Mouse (Mus musculus) liver, embryonic 11.5 days (tissue): ENCODE measurements around the gene Wdpcp. TPM values are rescaled to one million over a fixed set of nuclear protein-coding genes. Genes with fewer than 3 reads are reported as not detected.

ENCODE experiments used
- ATAC-seq: fragments of 200-750 bp; cut with Nextera tagmentation; replicated peaks from 2 replicates; pipeline ENCODE4 v1.8.0; 2017; ENCODE audit warnings: moderate number of reproducible peaks, mild to moderate bottlenecking, moderate TSS enrichment, moderate library complexity; ENCODE audit not compliant: low FRiP score
- DNase-seq: peaks from one replicate; pipeline ENCODE4 v3.0.0-alpha.2; 2017; ENCODE audit warnings: low spot score
- H3K27ac ChIP-seq: fragments of 300-500 bp; sonication (generic); 2 replicates; pipeline ENCODE4 v1.5.1; 2014; ENCODE audit warnings: mild to moderate bottlenecking, low read depth, low read length, control low read depth
- H3K27me3 ChIP-seq: fragments of 300-500 bp; sonication (generic); replicated peaks from 2 replicates; pipeline ENCODE4 v1.6.1; 2014; ENCODE audit warnings: low read length, mixed read lengths; ENCODE audit not compliant: control insufficient read depth, insufficient read depth
- H3K36me3 ChIP-seq: fragments of 300-500 bp; sonication (generic); 2 replicates; pipeline ENCODE4 v1.6.1; 2014; ENCODE audit warnings: mild to moderate bottlenecking, low read length, moderate library complexity, mixed read lengths; ENCODE audit not compliant: control insufficient read depth, insufficient read depth
- H3K4me1 ChIP-seq: fragments of 300-500 bp; sonication (generic); replicated peaks from 2 replicates; pipeline ENCODE4 v1.6.1; 2014; ENCODE audit warnings: low read length, mixed read lengths; ENCODE audit not compliant: control insufficient read depth, insufficient read depth
- H3K4me2 ChIP-seq: fragments of 300-500 bp; sonication (generic); 2 replicates; pipeline ENCODE4 v1.6.1; 2014; ENCODE audit warnings: mild to moderate bottlenecking, control low read depth, moderate library complexity
- H3K4me3 ChIP-seq: fragments of 300-500 bp; sonication (generic); 2 replicates; pipeline ENCODE4 v1.5.1; 2014; ENCODE audit warnings: low read depth, low read length, control low read depth
- H3K9ac ChIP-seq: fragments of 300-500 bp; sonication (generic); 2 replicates; pipeline ENCODE4 v1.6.1; 2014; ENCODE audit warnings: low read depth, low read length, control low read depth
- H3K9me3 ChIP-seq: fragments of 300-500 bp; sonication (generic); 2 replicates; pipeline ENCODE4 v1.6.1; 2016; ENCODE audit warnings: low read length, inconsistent platforms, mixed read lengths; ENCODE audit not compliant: control insufficient read depth
- WGBS: fragments of 180-500 bp; shearing (Covaris S2); extraction: QIAGEN DNeasy Blood & Tissue Kit; methylation state at CpG from one replicate; pipeline ENCODE4 v1.1.7; 2014; 5-methylcytosine and 5-hydroxymethylcytosine counted together
- microRNA-seq: library from miRNA; unstranded; fragments of <30 nt; microRNA quantifications from one replicate; pipeline ENCODE4, GENCODE M21; 2017; ENCODE audit warnings: borderline number of aligned reads
- polyA plus RNA-seq: library from polyadenylated mRNA; unstranded; fragments of >200 nt; fragmentation: Nextera tagmentation; extraction: Ambion mirVana; gene quantifications from 2 replicates; pipeline ENCODE4 v1.2.1, GENCODE M21; 2014

The Wdpcp gene
- polyA plus RNA-seq, 1 experiment from 2014 or later: 3.7 TPM

DNA sequence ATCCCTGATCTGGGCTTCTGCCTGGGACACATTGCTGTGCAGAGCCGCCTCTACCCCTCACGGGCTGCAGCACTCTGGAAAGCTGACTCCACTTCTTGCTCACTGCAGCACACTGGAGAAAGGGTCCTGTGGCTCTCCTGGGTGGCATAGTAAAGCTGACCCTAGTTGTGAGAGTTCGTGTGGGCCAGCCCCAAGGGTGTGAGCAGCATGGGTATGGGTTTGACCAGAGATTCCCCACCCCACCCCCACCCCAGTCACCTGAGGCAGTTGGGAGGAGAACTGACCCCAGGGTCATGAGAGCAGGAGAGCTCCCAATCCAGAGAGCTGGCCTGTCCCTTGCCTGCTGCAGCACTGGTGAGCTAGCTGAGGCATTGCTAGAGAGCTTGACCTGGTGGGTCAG lies 296.6 kb downstream of the Wdpcp start:
- H3K9ac ChIP-seq: no peak overlapping the region
- no peaks in the 10 kb centered on the region for H3K36me3 ChIP-seq
- H3K4me1 ChIP-seq: no peaks in the 10 kb centered on the region
- H3K9me3 ChIP-seq: no peaks in the 10 kb centered on the region
- no peak overlapping the region for H3K4me3 ChIP-seq
- H3K27ac ChIP-seq: no peak overlapping the region
- ATAC-seq (no peak; the same call in 1 of the 2 replicates), DNase-seq (no peak)
- 58% methylated on average over 3 of the region's 3 CpGs for WGBS
- H3K4me2 ChIP-seq: no peak overlapping the region
- H3K27me3 ChIP-seq: no peaks in the 10 kb centered on the region

DNA sequence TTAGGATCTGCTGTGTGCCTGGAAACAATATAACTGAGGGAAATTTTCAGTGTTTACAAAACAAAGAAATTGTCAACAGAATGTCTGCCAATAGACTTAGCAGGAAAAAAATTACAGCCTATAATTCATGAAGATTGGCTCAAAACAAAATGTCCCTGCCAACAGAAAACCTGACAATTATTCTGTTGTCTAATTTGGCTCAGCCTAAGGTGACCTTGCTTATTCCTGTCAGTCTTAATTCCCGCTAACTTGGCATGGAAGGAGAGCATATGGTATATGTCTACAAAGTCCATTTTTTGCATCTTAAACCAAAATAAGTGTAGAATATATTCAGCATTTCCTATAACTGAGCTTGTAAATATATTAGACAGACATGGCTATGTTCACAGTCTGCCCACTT lies 298.8 kb downstream of the Wdpcp start:
- H3K9ac ChIP-seq: no peak overlapping the region
- ATAC-seq (no peak), DNase-seq (no peak)
- no peaks in the 10 kb centered on the region for H3K4me1 ChIP-seq
- H3K27me3 ChIP-seq: no peaks in the 10 kb centered on the region
- 88% methylated on average over 1 of the region's 1 CpGs for WGBS
- H3K27ac ChIP-seq: no peak overlapping the region
- H3K9me3 ChIP-seq: no peaks in the 10 kb centered on the region
- no peaks in the 10 kb centered on the region for H3K36me3 ChIP-seq
- no peak overlapping the region for H3K4me2 ChIP-seq
- no peak overlapping the region for H3K4me3 ChIP-seq

DNA sequence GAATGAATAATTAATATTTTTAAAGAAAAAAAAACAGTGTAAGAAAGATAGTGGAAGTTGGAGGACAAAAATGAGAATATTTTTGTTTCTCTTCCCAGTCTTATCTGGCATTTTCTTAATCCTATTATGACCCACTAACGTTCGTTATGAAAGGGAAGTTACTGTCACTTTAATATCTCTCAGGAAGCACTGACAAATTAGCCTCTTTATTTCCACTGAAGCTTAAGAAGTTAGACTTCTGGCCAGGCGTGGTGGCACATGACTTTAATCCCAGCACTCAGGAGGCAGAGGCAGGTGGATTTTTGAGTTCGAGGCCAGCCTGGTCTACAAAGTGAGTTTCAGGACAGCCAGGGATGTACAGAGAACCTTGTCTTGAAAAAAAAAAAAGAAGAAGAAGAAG lies 299.7 kb downstream of the Wdpcp start:
- Histone ChIP-seq H3K27me3 (no peaks in the 10 kb centered on the region), H3K4me3 (no peak overlapping the region), H3K4me1 (no peaks in the 10 kb centered on the region), H3K27ac (no peak overlapping the region), H3K9me3 (no peaks in the 10 kb centered on the region), H3K36me3 (no peaks in the 10 kb centered on the region), H3K4me2 (no peak overlapping the region), H3K9ac (no peak overlapping the region)
- WGBS: 51% methylated on average over 4 of the region's 4 CpGs
- ATAC-seq: no peak
- DNase-seq: no peak

DNA sequence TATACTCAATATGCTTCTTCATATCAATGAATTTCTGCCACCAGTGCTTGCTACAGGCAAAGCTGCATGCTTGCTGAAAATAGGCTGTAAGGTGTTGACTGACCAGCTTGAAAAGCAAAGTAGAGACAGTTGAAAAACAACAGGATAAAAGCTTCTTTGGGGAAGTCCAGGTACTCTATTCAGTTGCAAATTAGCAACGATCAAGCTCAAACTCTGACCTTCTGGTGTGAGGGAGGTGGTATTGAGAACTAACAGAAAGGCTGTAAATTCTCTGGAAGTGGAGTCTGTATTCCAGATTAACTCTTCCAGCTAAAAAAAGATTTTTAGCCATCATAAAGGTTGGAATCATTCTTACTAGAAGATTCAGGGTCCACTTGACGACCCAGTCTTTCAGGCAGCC lies 303.0 kb downstream of the Wdpcp start:
- no peak for DNase-seq
- Histone ChIP-seq H3K4me1 (no peaks in the 10 kb centered on the region), H3K27me3 (no peaks in the 10 kb centered on the region), H3K4me2 (no peak overlapping the region), H3K9me3 (no peaks in the 10 kb centered on the region), H3K36me3 (no peaks in the 10 kb centered on the region), H3K9ac (no peak overlapping the region), H3K4me3 (no peak overlapping the region), H3K27ac (no peak overlapping the region)
- 82% methylated on average over 2 of the region's 2 CpGs for WGBS
- no peak for ATAC-seq

DNA sequence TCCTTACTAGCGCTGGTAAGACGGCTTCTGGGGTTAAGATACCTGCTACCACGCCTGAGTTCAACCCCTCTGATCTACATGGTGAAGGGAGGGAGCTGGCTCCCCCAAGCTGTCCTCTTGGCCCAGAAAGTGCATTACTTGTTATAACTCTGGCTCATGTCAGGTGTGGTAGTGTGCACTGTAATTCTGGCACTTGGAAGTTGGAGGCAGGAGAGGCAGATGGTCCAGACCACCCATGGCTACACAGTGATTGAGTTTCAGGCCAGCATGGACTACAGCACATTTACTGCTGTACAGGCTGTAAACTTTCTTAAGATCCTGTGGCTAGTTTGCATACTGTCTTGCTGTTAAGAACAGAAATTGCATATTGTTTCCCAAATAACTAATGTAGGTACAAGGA lies 322.7 kb downstream of the Wdpcp start:
- DNase-seq (no peak), ATAC-seq (no peak)
- Histone ChIP-seq H3K36me3 (no peaks in the 10 kb centered on the region), H3K9ac (no peak overlapping the region), H3K9me3 (no peaks in the 10 kb centered on the region), H3K4me1 (no peaks in the 10 kb centered on the region), H3K27me3 (no peaks in the 10 kb centered on the region), H3K4me3 (no peak overlapping the region), H3K4me2 (no peak overlapping the region), H3K27ac (no peak overlapping the region)
- WGBS: 80% methylated on average over 3 of the region's 3 CpGs

DNA sequence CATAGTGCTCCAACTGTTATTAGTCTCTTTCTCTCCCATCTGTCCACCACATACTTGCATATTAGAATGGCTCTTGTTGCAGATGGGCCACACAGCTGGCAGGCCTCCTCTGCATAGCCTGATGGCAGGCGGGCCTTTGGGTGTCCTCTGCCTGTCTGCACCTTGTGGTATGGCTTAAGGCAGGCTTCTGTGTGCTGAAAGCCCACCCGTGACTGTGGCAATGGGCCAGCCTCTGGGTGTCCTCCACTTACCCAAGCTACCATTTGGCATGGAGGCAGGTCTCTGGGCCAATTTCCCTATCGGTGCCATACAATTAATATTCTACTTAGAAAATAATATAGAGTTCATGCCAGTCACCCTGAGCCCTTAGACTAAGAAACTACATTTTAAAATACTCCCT lies 350.5 kb downstream of the Wdpcp start:
- Histone ChIP-seq H3K27me3 (no peaks in the 10 kb centered on the region), H3K4me3 (no peak overlapping the region), H3K36me3 (no peaks in the 10 kb centered on the region), H3K27ac (no peak overlapping the region), H3K9ac (no peak overlapping the region), H3K9me3 (no peaks in the 10 kb centered on the region), H3K4me1 (no peaks in the 10 kb centered on the region), H3K4me2 (no peak overlapping the region)
- DNase-seq: no peak
- WGBS: 77% methylated on average over 3 of the region's 3 CpGs
- no peak for ATAC-seq

Small RNA genes within 50 kb of the gene (microRNA-seq; reads per million reads assigned to microRNA genes)
- not detected for gene Gm22990

Other genes with a start within 250 kb of the Wdpcp start
- gene Ugp2, start 201.0 kb upstream of the Wdpcp start, polyA plus RNA-seq: 41.6 and 42.8 TPM in 2 replicates
- gene Mdh1, start 132 bp downstream of the Wdpcp start, polyA plus RNA-seq: 282 and 283 TPM in 2 replicates